Mouse (Mus musculus) kidney, postnatal 10 days (tissue): ENCODE results near the gene Erp44.

Experiments used
- DNase-seq: peaks from one replicate; pipeline ENCODE4 v3.0.0; 2021; ENCODE audit warnings: mixed read lengths

Gene Erp44

GRCm38 (mm10) chr4:48226800-48227199, 52.6 kb downstream of the Erp44 start:
- no peak for DNase-seq

- peak; percentile 11 for DNase-seq
Measured at GRCm38 (mm10) chr4:48225604-48226003, 53.8 kb downstream of the Erp44 start.

GRCm38 (mm10) chr4:48225173-48225572, 54.2 kb downstream of the Erp44 start:
- DNase-seq: peak; percentile 83

- DNase-seq: no peak
Measured at GRCm38 (mm10) chr4:48203564-48203963, 75.8 kb downstream of the Erp44 start.

- no peak for DNase-seq
Measured at GRCm38 (mm10) chr4:48198447-48198846, 80.9 kb downstream of the Erp44 start.

- no peak for DNase-seq
Measured at GRCm38 (mm10) chr4:48197925-48198324, 81.4 kb downstream of the Erp44 start.

- no peak for DNase-seq
Measured at GRCm38 (mm10) chr4:48182115-48182806, 97.1 kb downstream of the Erp44 start.

GRCm38 (mm10) chr4:48181366-48181765, 98.0 kb downstream of the Erp44 start:
- DNase-seq: no peak

GRCm38 (mm10) chr4:48180922-48181321, 98.4 kb downstream of the Erp44 start:
- DNase-seq: no peak

GRCm38 (mm10) chr4:48175666-48176065, 103.7 kb downstream of the Erp44 start:
- no peak for DNase-seq

GRCm38 (mm10) chr4:48163851-48164250, 115.5 kb downstream of the Erp44 start:
- no peak for DNase-seq

- DNase-seq: no peak
Measured at GRCm38 (mm10) chr4:48160386-48160785, 119.0 kb downstream of the Erp44 start.

- DNase-seq: no peak
Measured at GRCm38 (mm10) chr4:48155864-48156263, 123.5 kb downstream of the Erp44 start.

- DNase-seq: no peak
Measured at GRCm38 (mm10) chr4:48153229-48153628, 126.1 kb downstream of the Erp44 start.

GRCm38 (mm10) chr4:48149492-48149891, 129.9 kb downstream of the Erp44 start:
- DNase-seq: no peak
